Mouse (Mus musculus) megakaryocyte, embryonic 14.5 days (primary cell): Measurements from ENCODE around the gene Mctp2.

ENCODE experiments used
- FLI1 ChIP-seq: IDR thresholded peaks from 2 replicates; pipeline ENCODE4 v1.6.1; 2012; ENCODE audit warnings: low read length, inconsistent platforms, mixed read lengths
- GATA1 ChIP-seq: IDR thresholded peaks from 3 replicates; pipeline ENCODE4 v1.6.1; 2012; ENCODE audit warnings: mixed read lengths, low read length, inconsistent platforms, borderline replicate concordance

- TF ChIP-seq GATA1 = no peak
- TF ChIP-seq FLI1 = no peak
Measured at GRCm38 (mm10) chr7:72275513-72275912, 30.9 kb downstream of the Mctp2 start.
